Mouse (Mus musculus) WW6 (cell line): Measurements from ENCODE around the gene Creb3l2.

Source experiments
- DNase-seq: peaks from one replicate; pipeline ENCODE4 v3.0.0-alpha.2; 2013; ENCODE audit warnings: low read depth, low spot score

The Creb3l2 gene

DNA sequence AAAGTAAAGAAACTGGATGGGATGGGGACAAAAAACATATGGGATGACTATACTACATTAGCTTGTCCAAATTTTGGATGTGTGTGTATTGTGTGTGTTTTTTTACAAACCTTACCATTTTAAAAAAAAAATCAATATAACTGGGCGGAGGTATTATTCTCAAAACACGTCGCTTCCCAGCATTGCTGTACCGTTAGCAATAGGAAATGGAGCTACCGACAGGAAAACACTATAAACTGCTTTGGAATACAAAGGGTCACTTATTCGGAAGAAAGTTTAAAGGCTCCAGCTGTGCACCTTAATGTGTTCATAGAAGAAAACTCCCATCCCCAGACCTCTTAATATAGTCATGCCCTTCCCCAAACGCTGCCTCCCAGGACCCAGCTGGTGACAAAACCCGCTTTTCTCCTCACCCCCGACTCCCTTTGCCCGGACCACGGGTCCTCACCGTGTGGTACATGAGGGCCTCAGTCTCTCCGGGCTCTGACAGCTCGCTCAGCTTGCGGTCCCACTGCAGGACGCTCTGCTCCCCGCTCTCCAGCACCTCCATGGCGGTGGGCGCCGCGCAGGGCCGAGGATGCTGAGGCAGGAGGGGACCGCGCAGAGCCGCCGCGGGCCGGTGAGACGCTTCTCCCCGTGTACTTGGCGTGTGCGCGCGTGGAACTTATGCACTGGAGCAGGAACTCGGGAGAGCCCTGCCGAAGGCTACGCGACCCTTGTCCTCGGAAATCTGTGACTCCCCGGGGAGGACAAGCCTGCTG is 515 bp downstream of the Creb3l2 start:
- no peak for DNase-seq

DNA sequence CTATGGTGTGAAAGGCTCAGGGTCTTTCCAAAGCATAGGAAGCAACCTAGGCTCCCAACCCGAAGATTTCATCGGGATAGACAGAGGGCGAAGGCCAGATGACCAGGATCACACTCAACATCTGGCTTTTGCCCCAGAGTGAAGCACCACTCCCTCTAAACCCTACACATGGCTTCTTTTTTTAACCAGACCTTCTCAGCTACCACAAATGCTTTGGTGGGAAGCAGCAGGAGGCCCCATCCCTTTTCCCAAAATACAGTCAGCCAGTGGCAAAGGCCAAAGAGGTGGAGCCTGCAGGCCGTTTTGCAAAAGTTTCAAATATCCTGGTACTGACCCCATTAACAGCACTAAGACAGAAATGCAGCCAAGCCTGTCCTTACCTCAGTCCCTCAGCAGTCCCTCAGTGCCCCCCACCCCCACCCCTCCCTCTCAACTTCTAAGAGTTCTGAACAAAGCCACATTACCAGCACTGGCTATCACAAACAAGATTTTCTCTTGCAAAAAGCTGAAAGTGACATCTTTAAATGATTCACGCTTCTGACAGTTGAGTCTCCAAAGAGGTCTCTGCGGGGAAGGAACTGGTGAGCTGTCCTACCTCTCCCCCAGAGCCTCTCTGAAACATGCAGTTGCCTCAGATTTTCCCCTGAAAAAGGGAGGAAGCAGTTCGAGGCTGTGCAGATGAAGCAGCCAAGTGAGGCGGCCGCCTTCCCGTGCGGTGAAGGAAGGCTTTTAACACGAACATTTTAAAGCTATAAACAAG is 1.3 kb downstream of the Creb3l2 start:
- no peak for DNase-seq

DNA sequence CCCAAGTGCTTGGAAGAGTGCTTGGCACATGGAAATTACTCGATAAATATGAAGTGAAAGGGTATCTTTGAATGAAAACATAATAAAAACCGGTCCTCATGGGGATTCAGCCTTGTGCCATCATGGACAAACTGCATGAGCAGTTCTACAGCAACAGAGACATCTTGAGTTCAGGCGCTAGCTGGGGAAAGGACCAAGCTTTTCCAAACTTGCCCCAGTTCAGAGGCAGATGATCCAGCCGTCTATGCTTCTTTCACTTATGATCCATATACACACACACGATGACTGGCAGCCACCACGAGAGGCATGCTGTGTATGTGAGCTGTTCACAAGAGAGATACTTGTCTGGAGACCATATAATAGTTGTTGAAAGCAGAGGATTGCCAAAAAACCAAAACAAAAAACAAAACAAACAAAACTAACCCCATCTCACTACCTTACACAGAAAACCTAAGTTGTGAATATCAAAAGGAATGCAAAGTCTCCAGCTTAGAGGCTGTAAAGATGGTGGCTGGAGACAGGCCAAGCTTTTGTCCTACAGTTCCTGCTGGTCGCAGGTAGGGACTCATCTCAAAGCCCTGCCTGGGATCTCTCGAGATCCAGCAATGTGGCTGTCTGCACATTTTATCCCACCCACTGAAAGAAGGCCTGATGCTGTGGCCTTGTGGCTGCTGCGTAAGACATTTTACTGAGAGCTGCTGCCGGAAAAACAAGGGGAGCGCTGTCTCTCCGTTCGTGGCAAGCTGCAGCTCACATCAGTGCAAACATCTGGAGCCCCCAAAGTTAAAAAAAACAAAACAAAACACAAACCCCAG is 2.1 kb downstream of the Creb3l2 start:
- DNase-seq: no peak

DNA sequence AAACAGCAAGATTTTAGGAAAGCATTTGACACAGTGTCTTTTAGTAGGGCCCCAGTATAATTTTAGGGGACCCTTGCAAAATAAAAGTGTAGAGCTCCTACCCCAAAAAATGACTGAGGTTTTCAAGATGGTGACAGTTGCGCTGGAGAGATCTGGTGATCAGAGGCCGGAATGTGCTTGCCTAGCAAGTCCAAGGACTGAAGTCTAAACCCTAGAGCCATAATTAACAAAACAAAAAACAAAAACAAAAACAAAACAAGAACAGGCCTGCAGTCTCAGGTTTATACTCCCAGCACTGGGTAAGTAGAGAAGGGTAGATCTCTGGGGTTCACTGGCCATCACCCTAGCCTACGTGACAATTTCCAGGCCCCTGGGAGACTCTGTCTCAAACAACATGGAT is 3.4 kb downstream of the Creb3l2 start:
- no peak for DNase-seq

DNA sequence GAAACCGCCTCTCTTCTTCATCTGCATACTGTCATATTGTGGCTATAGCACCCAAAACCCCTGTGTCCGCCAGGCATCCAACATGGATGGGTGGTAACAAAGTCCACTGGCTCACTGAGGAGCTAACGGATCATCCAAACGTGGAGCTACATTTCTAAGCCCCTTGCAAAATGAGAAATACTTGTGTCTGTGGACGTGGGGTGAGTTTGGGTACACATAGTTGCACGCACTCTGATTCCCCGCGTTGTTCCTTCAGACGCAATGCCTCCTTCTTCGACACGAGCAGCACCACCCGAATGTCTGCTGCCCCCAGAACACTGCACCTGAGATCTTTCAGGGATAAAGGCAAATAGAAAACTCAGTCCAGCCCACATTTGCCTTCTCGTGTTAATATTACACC is 4.9 kb downstream of the Creb3l2 start:
- DNase-seq: no peak

DNA sequence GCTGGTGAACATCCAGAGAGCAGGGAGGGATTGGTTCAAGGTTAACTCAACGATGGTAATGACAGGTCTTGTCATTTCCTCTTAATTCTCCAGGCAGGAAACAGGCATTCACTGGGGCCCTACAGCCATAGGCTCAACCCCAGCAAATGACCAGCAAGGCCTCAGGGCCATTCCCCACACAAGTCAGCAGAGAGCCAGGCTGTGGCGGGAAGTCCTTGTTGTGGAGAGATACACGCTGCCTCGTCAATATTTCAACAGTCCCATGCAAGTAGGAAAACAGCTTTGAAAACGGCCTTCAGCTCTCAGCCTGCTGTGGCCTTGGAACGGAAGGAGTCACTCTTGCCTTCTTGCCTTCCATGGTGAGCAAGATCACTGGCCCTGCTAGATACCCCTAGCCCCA is 6.6 kb downstream of the Creb3l2 start:
- DNase-seq: no peak

DNA sequence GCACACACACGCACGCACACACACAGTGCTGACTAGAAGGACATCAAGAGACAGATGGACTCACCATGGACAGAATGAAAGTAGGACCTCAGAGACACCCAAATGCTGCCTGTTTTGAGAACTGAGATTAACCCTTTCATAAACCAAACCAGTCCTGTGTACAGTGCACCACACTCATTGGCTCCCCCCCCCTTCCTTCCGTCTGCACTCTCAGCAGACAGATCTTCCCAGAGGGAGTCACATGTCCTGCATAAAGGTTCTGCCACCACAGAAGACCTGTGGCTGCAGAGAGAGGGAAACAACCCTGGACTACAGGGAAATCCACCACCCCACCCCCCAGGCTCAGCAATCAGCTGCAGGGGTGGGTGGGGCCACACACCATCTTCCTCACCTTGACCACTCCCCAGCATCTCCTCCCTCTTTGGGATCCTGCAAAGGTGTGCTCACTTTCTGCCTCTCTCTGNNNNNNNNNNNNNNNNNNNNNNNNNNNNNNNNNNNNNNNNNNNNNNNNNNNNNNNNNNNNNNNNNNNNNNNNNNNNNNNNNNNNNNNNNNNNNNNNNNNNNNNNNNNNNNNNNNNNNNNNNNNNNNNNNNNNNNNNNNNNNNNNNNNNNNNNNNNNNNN is 12.0 kb downstream of the Creb3l2 start:
- no peak for DNase-seq

- no peak for DNase-seq
Observed at GRCm38 (mm10) chr6:37428947-37429346, 13.0 kb downstream of the Creb3l2 start.

- no peak for DNase-seq
Observed at GRCm38 (mm10) chr6:37428044-37428443, 13.9 kb downstream of the Creb3l2 start.

DNA sequence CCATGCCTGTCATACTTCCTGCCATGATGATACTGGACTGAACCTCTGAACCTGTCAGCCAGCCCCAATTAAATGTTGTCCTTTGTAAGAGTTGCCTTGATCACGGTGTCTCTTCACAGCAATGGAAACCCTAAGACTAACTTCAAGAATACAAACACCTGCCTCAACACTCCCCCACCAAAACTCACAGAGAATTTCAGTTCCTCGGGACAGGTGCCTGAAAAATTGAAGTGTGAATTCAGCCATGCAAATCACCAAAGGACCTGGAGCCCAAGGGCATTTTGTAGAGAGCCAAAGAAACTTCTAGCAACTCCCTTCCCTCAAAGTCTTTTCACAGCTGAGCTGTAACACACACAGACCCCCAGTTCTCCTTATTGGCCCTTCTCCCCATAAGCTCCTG is 15.3 kb downstream of the Creb3l2 start:
- no peak for DNase-seq

- DNase-seq: no peak
Observed at GRCm38 (mm10) chr6:37425833-37426232, 16.1 kb downstream of the Creb3l2 start.

DNA sequence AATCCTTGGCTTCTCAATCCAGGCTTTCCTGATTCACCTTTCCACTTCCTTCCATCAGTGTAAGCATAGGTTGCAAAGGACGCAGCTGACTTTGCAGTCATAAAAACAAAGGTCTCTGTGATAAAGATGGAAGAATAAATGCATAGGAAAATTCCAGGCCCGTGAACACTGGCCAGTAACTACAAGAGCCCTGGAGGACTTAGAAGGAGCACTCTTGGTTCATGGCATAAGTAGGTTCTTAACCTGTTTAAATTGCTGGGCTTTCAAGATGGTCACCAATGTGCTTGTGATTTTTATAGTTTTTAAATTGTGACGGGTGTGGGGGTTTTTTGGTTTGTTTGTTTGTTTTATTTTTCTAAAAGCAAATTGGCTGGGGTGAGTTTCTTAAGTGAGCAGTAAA is 16.9 kb downstream of the Creb3l2 start:
- DNase-seq: no peak

- no peak for DNase-seq
Observed at GRCm38 (mm10) chr6:37424374-37424773, 17.6 kb downstream of the Creb3l2 start.

DNA sequence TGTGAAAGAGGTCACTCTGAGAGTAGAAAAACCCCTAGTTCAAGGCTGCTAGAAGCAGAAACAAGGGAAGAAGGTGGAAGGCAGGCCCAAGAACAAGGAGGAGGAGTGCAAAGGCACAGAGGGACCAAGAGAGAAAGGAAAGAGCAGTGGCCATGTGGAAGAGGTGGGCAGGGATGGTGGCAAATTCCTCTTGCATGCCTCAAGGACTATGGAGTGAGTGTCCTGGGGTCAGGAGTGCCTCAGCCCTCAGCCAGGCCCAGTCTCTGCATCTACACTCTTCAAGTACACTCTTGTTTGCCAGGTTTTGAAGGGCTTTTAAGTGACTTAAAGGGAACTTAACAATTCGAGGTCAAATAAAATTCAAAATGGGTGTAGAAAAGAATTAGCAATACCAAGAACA is 18.6 kb downstream of the Creb3l2 start:
- DNase-seq: no peak

- DNase-seq: no peak
Observed at GRCm38 (mm10) chr6:37421124-37421523, 20.8 kb downstream of the Creb3l2 start.

GRCm38 (mm10) chr6:37419445-37419941 is 22.5 kb downstream of the Creb3l2 start:
- DNase-seq: no peak

DNA sequence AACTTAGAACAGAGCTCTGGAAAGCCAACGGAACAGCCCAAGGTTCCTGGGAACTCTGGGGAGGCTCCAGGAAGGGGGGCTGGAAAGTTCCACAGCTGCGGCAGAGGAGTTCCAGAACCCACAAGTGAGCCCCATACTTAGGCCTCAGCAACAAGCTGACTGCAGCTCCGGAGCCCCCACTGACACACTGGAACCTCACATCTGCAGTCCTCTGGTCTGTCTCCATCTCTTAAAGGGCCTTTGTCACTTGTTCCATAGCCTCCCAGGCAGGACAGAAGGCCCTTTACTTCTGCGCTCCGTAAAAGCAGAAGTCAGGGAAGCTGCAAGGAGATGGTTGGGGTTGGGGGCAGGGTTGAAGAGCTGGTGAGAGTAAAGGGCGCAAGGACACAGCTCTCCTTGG is 23.0 kb downstream of the Creb3l2 start:
- DNase-seq: no peak

DNA sequence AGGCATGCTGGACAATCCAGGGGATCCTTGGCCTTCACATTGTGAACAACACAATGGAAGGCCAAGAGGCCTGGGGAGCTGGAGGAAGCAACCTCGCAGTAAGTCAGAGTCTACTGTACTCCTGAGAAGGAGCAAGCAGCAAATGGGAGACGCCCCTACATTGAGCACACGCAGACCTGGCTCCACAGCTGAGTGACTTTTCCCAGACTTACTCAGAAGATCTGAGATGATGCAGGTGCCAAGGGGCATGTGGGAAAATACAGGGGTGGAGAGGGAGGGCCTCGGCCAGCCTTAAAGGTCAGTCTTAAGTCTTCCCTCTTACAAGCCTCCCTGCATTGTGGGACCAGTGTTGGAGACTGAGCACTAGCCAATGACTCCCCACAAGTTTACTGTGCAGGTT is 25.2 kb downstream of the Creb3l2 start:
- DNase-seq: no peak

DNA sequence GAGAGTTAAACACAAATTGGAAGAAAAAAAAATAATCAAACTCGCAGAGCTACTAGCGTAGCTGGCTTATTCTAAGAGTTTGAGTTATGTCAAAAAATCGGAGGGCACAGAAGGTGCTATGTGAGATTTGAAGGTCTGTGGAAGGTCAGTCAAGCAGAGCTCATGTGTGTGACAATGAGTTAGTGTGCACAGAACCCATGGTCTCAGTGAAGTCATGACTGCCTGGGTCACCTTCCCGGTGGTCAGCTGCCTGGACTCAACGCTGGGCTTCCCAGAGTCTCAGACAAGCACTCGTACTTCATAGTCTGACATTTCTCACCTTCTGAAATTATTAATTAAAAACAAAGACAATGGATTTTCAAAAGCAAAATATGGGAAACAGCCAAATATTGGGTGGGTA is 26.4 kb downstream of the Creb3l2 start:
- DNase-seq: no peak

DNA sequence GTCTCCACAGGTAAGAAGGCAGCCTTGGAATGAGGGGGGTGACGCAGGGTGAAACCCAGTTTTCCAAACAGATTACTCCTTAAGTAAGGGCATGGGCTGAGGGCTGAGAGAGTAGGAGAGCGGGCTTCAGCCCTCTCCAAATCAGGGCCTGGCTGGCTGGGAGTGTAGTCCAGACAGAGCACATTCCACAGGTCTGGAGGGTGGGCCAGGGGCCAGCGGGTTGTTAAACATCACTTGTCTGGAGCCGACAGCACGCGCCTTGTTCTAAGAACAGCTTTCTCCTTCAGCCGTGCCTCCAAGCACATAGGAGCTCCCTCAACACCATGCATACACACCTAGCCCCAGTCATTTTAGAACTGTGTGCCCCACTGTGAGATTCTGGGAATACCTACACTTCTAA is 26.9 kb downstream of the Creb3l2 start:
- DNase-seq: no peak

GRCm38 (mm10) chr6:37414576-37414975 is 27.4 kb downstream of the Creb3l2 start:
- DNase-seq: no peak

DNA sequence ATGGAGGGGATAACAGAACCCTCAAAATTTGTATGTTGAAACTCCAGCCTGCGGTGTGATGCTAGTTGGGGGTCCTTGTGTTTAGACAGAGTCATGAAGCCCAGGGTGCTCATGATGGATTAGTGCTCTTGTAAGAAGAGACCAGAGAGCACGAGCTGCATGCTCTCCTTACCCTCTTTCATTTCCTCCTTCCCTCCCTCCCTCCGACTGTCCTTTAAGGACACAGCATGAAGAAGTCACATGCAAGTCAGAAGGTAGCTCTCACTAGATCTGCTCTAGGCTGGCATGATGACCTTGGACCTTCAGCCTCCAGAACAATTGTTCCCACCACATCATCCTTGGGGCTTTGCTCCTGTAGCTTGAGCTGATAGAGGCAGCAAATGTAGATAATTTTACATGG is 30.2 kb downstream of the Creb3l2 start:
- no peak for DNase-seq
